Mouse (Mus musculus) cortical plate, adult 2 months (tissue): ENCODE results near the gene Zmynd11. TPM values are rescaled to one million over a fixed set of nuclear protein-coding genes. Genes with fewer than 3 reads are reported as not detected.

ENCODE experiments used
- H3K27ac ChIP-seq: fragments of 200-500 bp; 2 replicates; pipeline ENCODE4 v1.5.1; 2012; ENCODE audit warnings: low read length, control low read depth, inconsistent platforms; ENCODE audit not compliant: insufficient read depth
- H3K4me1 ChIP-seq: fragments of 200-500 bp; 2 replicates; pipeline ENCODE4 v1.6.1; 2011; ENCODE audit warnings: low read length; ENCODE audit not compliant: control insufficient read depth, insufficient read depth
- H3K4me3 ChIP-seq: fragments of 200-500 bp; 2 replicates; pipeline ENCODE4 v1.5.1; 2011; ENCODE audit warnings: mild to moderate bottlenecking, low read length, control low read depth; ENCODE audit not compliant: insufficient read depth
- CTCF ChIP-seq: fragments of 200-500 bp; IDR thresholded peaks from 2 replicates; pipeline ENCODE4 v1.5.1; 2011; ENCODE audit warnings: mild to moderate bottlenecking, control low read depth, low read length; ENCODE audit not compliant: insufficient read depth; ENCODE audit errors: extremely low read depth
- POLR2A ChIP-seq: fragments of 200-500 bp; IDR thresholded peaks from 2 replicates; pipeline ENCODE4 v1.6.1; 2011; ENCODE audit warnings: mild to moderate bottlenecking, low read length, control low read depth; ENCODE audit not compliant: insufficient read depth; ENCODE audit errors: extremely low read depth
- polyA plus RNA-seq: library from polyadenylated mRNA; depleted of rRNA; stranded (reverse); fragments of >200 nt; gene quantifications from 2 replicates; pipeline ENCODE4 v1.2.3, GENCODE M21; 2012

The Zmynd11 gene
- polyA plus RNA-seq, 1 experiment, result 209 TPM

DNA sequence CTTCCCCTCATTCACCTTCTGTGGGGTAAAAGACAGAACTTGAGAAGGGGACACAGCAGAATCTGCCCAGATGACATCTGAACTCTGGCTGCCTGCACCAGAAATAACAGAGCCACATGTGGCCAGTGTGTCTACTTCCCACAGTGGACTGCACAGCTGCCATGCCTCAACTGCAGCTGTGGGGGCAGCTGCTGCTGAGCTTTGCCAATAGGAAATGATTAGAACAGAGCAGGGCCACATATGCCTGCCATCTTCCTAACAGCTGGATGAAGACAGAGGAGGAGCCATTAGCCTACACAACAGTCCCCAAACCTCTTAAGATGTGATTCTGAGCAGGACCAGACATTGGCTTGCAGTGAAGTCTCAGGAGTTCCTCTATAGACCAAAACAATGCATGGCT is 69.3 kb downstream of the Zmynd11 start:
- TF ChIP-seq CTCF (no peak), POLR2A (no peak)
- H3K27ac ChIP-seq, result no peak overlapping the region
- H3K4me1 ChIP-seq, result no peaks in the 10 kb centered on the region
- H3K4me3 ChIP-seq, result no peak overlapping the region

DNA sequence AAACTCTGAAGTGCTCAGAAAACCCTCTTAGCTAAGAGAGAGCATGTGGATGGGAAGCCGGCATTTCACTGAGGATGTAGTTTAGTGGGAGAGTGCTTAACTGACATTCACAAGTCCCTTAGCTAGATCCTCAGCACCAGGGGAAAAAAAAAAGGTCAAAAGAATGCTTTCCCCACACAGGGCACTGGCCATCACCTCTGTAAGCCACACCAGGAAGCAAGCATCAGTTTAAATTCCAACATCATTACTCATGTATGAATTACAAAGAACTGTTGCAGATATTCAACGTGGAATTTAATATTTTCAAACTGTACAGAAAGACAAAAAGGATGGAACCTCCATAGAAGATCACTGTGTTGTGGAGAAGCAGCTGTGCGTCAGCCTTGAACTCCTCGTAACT is 69.7 kb downstream of the Zmynd11 start:
- no peaks in the 10 kb centered on the region for H3K4me1 ChIP-seq
- H3K27ac ChIP-seq, result no peak overlapping the region
- no peak overlapping the region for H3K4me3 ChIP-seq
- TF ChIP-seq POLR2A, result no peak

- Histone ChIP-seq H3K27ac (no peak overlapping the region), H3K4me1 (no peaks in the 10 kb centered on the region), H3K4me3 (no peak overlapping the region)
- TF ChIP-seq CTCF (no peak), POLR2A (no peak)
These were observed 70.5 kb downstream of the Zmynd11 start for GRCm38 (mm10) chr13:9694651-9695050.

DNA sequence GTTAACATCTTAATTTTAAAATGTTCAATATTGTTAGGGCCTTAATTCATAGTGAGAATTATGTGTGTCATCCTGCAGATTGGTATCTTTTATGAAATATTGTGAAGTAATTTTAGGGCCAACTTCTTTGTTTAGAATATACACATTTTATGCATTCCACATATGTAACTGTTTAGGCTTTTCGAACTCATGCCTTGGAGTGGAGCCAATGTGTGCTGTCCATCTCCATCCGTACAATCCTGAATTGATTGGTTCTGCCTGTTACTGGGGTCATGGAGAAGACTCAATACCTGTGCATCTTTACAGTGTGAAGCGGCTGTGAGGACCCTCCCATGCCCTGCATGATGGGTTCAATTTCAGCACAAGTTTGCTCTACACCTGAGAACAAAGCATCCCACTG is 72.3 kb downstream of the Zmynd11 start:
- H3K4me1 ChIP-seq, result no peaks in the 10 kb centered on the region
- TF ChIP-seq POLR2A, result no peak
- no peak for TF ChIP-seq CTCF
- no peak overlapping the region for H3K4me3 ChIP-seq
- no peak overlapping the region for H3K27ac ChIP-seq

DNA sequence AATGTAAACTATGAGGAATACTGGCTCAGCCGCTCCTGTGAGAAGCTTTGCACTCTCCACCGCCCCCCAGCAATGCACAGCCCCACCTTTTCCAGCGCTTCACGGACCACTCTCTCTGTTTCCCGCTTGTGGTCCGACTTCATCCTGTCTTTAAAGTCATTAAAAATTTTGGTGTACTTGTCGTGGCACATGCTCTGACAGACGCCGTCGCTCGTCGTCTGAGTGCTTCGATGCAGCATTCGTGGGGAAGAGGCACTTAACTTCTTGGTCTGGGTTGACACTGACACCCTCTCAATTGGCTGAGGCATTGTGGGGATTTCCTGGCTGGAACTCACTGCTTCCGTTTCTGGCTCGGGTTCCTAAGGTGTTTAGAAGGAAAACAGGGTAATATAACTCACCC is 75.8 kb downstream of the Zmynd11 start:
- H3K27ac ChIP-seq, result no peak overlapping the region
- no peak overlapping the region for H3K4me3 ChIP-seq
- H3K4me1 ChIP-seq, result no peaks in the 10 kb centered on the region
- TF ChIP-seq POLR2A (no peak), CTCF (no peak)

DNA sequence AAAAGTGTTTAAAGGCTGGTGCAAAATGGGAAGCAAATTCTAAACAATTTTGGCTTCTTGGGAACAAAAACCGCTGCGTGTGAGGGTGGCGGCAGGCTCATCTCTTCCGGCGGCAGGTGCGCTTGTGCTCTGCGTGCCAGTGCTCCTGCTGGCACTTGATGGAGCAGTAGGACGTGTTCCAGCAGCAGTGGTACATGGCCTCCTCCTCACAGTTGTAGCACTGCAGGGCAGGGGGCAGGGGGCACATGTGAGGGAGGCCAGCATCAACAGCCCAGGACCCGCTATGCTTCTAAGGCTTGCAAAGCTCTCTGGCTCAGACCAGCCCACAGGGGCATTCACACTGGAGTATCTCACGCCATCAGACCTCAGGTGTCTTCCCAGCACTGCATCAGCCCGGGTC is 78.4 kb downstream of the Zmynd11 start:
- no peak overlapping the region for H3K27ac ChIP-seq
- H3K4me3 ChIP-seq, result no peak overlapping the region
- no peak for TF ChIP-seq CTCF
- TF ChIP-seq POLR2A, result no peak
- H3K4me1 ChIP-seq, result no peaks in the 10 kb centered on the region

DNA sequence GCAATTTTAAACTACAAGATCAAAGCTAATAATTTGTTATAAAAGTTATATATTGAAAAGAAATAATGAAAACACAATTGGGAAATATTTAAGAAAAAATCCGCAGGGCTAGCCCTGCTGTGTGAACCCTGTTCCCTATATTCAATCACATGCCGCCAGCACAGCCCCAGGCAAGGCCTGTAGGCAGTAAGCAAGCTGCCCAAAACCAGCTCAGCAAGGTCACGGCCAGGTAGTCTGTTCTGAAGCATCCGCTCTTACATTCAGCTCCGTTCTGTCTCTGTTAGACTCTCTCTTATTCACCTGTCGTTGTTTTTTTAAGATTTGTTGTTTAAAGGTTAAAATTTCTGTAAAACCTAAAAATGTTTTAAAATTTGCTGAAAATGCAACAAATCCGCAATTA is 78.9 kb downstream of the Zmynd11 start:
- H3K4me1 ChIP-seq, result no peaks in the 10 kb centered on the region
- no peak overlapping the region for H3K27ac ChIP-seq
- H3K4me3 ChIP-seq, result no peak overlapping the region
- TF ChIP-seq CTCF (no peak), POLR2A (no peak)

GRCm38 (mm10) chr13:9684153-9684923 is 80.8 kb downstream of the Zmynd11 start:
- TF ChIP-seq POLR2A, result no peak
- TF ChIP-seq CTCF, result no peak
- H3K27ac ChIP-seq, result no peak overlapping the region
- H3K4me3 ChIP-seq, result no peak overlapping the region
- H3K4me1 ChIP-seq, result no peaks in the 10 kb centered on the region; the same call in 1 of the 2 replicates

DNA sequence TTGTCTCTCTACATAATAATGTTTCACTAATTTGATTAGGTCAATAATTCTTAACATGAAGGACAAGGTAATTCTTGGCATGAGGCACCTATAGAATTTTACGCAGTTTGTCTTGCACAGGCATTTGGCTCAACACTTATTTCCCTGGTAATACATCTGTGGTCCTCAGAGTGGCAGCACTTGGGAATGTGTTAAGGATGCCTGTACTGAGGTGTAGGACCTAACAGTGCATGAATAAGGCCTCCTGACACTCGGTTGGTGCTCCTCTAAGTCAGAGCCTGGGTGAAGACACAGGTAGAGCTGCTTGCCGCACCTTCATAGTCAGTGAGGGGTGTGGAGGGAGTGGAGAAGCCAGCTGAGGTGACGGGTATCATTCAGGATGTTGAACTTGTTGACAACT is 81.8 kb downstream of the Zmynd11 start:
- H3K4me1 ChIP-seq, result no peaks in the 10 kb centered on the region; the same call in 1 of the 2 replicates
- H3K4me3 ChIP-seq, result no peak overlapping the region
- peak; percentile 20; the same call in 1 of the 2 replicates for TF ChIP-seq CTCF
- no peak for TF ChIP-seq POLR2A
- H3K27ac ChIP-seq, result no peak overlapping the region

GRCm38 (mm10) chr13:9681492-9681891 is 83.6 kb downstream of the Zmynd11 start:
- no peak for TF ChIP-seq POLR2A
- no peak for TF ChIP-seq CTCF
- Histone ChIP-seq H3K27ac (no peak overlapping the region), H3K4me1 (no peaks in the 10 kb centered on the region; the same call in 1 of the 2 replicates), H3K4me3 (no peak overlapping the region)

DNA sequence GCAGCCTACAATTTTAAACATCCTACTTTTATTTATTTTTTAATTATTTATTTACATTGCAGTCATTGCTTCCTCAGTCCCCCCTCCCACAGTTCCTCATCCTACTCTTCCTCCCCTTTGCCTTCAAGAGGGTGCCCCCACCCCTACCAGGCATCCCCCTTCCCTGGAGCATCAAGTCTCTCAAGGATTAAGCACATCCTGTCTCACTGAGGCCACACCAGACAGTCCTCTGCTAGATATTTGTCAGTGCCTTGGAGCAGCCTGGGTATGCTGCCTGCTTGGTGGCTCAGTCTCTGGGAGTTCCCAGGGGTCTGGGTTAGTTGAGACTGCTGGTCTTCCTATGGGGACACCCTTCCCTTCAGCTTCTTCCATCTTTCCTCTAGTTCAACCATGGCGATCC is 91.0 kb downstream of the Zmynd11 start:
- H3K4me3 ChIP-seq, result no peak overlapping the region

GRCm38 (mm10) chr13:9669246-9669645 is 95.9 kb downstream of the Zmynd11 start:
- Histone ChIP-seq H3K27ac (no peak overlapping the region), H3K4me1 (no peaks in the 10 kb centered on the region), H3K4me3 (no peak overlapping the region)
- no peak for TF ChIP-seq CTCF
- TF ChIP-seq POLR2A, result no peak

More for the DNA sequence above, 91.0 kb downstream of the Zmynd11 start:
- Histone ChIP-seq H3K4me1 (no peaks in the 10 kb centered on the region), H3K27ac (no peak overlapping the region)
- TF ChIP-seq CTCF, result no peak
- no peak for TF ChIP-seq POLR2A
